Mouse (Mus musculus) heart, postnatal 0 days (tissue): ENCODE data around the gene Scd1.

ENCODE experiments used
- CTCF ChIP-seq: IDR thresholded peaks from 2 replicates; pipeline ENCODE4 v1.5.1; 2016; ENCODE audit warnings: antibody characterized with exemption, control low read depth, low read depth
- EP300 ChIP-seq: IDR thresholded peaks from 2 replicates; pipeline ENCODE4 v1.6.1; 2016; ENCODE audit warnings: antibody characterized with exemption, low read depth

DNA sequence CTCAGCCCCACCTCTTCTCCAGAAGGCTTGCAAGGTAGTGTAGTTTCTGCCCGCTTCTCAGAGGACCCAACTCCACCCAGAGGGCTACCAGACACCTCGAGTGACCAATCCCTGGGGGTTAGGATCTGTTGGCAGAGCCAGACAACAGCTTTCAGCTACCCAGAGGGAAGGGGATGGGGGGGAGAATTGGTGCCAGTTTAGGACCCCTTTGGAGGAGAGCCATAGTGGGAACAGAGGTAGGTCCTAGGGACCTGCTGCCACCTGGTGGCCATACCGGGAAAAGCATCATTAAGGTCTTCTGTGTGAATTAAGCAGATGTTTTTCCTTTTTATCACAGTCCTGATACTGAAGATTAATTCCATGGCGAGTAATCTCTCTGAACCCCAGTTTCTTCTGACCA is 11.3 kb upstream of the Scd1 start:
- TF ChIP-seq CTCF, result peak; percentile 86
- no peak for TF ChIP-seq EP300
